Mouse (Mus musculus) ES-E14 (cell line): Measurements from ENCODE around the gene Bgn. TPM values are rescaled to one million over a fixed set of nuclear protein-coding genes. Genes with fewer than 3 reads are reported as not detected.

Experiments
- DNase-seq: peaks from one replicate; pipeline ENCODE4 v3.0.0-alpha.2; 2013; ENCODE audit warnings: low read depth, low spot score
- H3K27ac ChIP-seq: 2 replicates; pipeline ENCODE4 v1.5.1; 2012; ENCODE audit warnings: low read depth, mild to moderate bottlenecking, low read length, moderate library complexity, mixed read lengths; ENCODE audit not compliant: poor library complexity, insufficient read depth, severe bottlenecking
- H3K36me3 ChIP-seq: 2 replicates; pipeline ENCODE4 v1.6.1; 2012; ENCODE audit warnings: mild to moderate bottlenecking, low read length, moderate library complexity, mixed read lengths; ENCODE audit not compliant: control insufficient read depth, poor library complexity, insufficient read depth, severe bottlenecking
- H3K4me1 ChIP-seq, 2 experiments: fragments of 150-350 bp in 1 of 2; sonication (generic) in 1 of 2; 2 replicates each; pipeline ENCODE4 v1.6.1; 2012; ENCODE audit warnings: low read length in 2 of 2, mild to moderate bottlenecking in 1 of 2, mixed read lengths in 1 of 2; ENCODE audit not compliant: control insufficient read depth in 2 of 2, insufficient read depth in 2 of 2, poor library complexity in 1 of 2
- H3K4me3 ChIP-seq, 2 experiments: fragments of 150-350 bp in 1 of 2; sonication (generic) in 1 of 2; 2 replicates each; pipeline ENCODE4 v1.5.1; 2012; ENCODE audit warnings: low read length in 2 of 2, low read depth in 1 of 2, mild to moderate bottlenecking in 1 of 2, mixed read lengths in 1 of 2; ENCODE audit not compliant: insufficient read depth in 1 of 2, poor library complexity in 1 of 2, severe bottlenecking in 1 of 2
- H3K9ac ChIP-seq: 2 replicates; pipeline ENCODE4 v1.6.1; 2012; ENCODE audit warnings: low read depth, mild to moderate bottlenecking, low read length, mixed read lengths; ENCODE audit not compliant: poor library complexity, insufficient read depth, severe bottlenecking
- H3K9me3 ChIP-seq: fragments of 150-350 bp; sonication (generic); 2 replicates; pipeline ENCODE4 v1.6.1; 2012; ENCODE audit warnings: low read depth, mild to moderate bottlenecking, low read length; ENCODE audit not compliant: control insufficient read depth, insufficient read depth
- CHD2 ChIP-seq: IDR thresholded peaks from 2 replicates; pipeline ENCODE4 v1.6.1; 2014; ENCODE audit warnings: mild to moderate bottlenecking, low read depth, low read length, inconsistent platforms
- HCFC1 ChIP-seq: IDR thresholded peaks from 2 replicates; pipeline ENCODE4 v1.6.1; 2012; ENCODE audit warnings: low read length, inconsistent platforms, borderline replicate concordance; ENCODE audit not compliant: insufficient read depth
- MAFK ChIP-seq: IDR thresholded peaks from 2 replicates; pipeline ENCODE4 v1.6.1; 2014; ENCODE audit warnings: mild to moderate bottlenecking, low read depth, low read length, inconsistent platforms; ENCODE audit not compliant: insufficient read depth
- ZC3H11A ChIP-seq: IDR thresholded peaks from 2 replicates; pipeline ENCODE4 v1.6.1; 2012; ENCODE audit warnings: low read depth, mild to moderate bottlenecking, inconsistent platforms, low read length, borderline replicate concordance
- ZNF384 ChIP-seq: IDR thresholded peaks from 2 replicates; pipeline ENCODE4 v1.6.1; 2012; ENCODE audit warnings: low read depth, low read length, inconsistent platforms
- in situ Hi-C, 2 experiments: fragments of 600-800 bp; cut with MboI; formaldehyde crosslinking; loops; one replicate each; pipeline ENCODE4 v1.15.1; 2025; ENCODE audit warnings: low sequenced_read_pairs in 2 of 2, inconsistent platforms in 1 of 2; ENCODE audit not compliant: unreplicated experiment in 2 of 2
- total RNA-seq: library from RNA; depleted of rRNA; stranded (reverse); fragments of 300-350 nt; gene quantifications from 2 replicates; pipeline ENCODE4 v1.2.3, GENCODE M21; 2012; rRNA removed

Bgn gene
- total RNA-seq, 1 experiment, result 12.0 TPM

- Histone ChIP-seq H3K9me3 (no peaks in the 10 kb centered on the region), H3K4me1 (no peaks in the 10 kb centered on the region), H3K36me3 (no peaks in the 10 kb centered on the region), H3K9ac (no peak overlapping the region), H3K27ac (no peak overlapping the region), H3K4me3 (no peak overlapping the region)
- in situ Hi-C loops, result no loop called here
- DNase-seq, result no peak
- no peak for TF ChIP-seq HCFC1
- TF ChIP-seq MAFK, result no peak
- no peak for TF ChIP-seq ZNF384
- TF ChIP-seq ZC3H11A, result no peak
- no peak for TF ChIP-seq CHD2
These were observed 59.9 kb downstream of the Bgn start for GRCm38 (mm10) chrX:73543340-73543739.

Other genes with a start within 250 kb of the Bgn start
- 0.90 and 7.6 TPM in 2 replicates for gene Xlr4c, start 240.5 kb upstream of the Bgn start, total RNA-seq
- gene Xlr3c, start 218.2 kb upstream of the Bgn start, total RNA-seq, result 1.4 and 8.9 TPM in 2 replicates
- 0.42 and 7.0 TPM in 2 replicates for gene Xlr5a, start 190.6 kb upstream of the Bgn start, total RNA-seq
- gene Xlr5c, start 190.6 kb upstream of the Bgn start, total RNA-seq, result 0.42 and 7.1 TPM in 2 replicates
- gene Gm45015, start 146.8 kb upstream of the Bgn start, total RNA-seq, result not detected in 2 replicates
- gene Zfp275, start 141.0 kb upstream of the Bgn start, total RNA-seq, result 12.4 and 12.6 TPM in 2 replicates
- 6.2 and 15.6 TPM in 2 replicates for gene Gm18336, start 84.9 kb upstream of the Bgn start, total RNA-seq
- 0.04 and 0.05 TPM in 2 replicates for gene Zfp92, start 72.5 kb upstream of the Bgn start, total RNA-seq
- 0.27 and 0.37 TPM in 2 replicates for gene Trex2, start 48.3 kb upstream of the Bgn start, total RNA-seq
- 29.4 and 31.1 TPM in 2 replicates for gene Haus7, start 24.6 kb upstream of the Bgn start, total RNA-seq
- gene Atp2b3, start 19.5 kb downstream of the Bgn start, total RNA-seq, result 0.04 and 0.26 TPM in 2 replicates
- 124 and 197 TPM in 2 replicates for gene Dusp9, start 155.8 kb downstream of the Bgn start, total RNA-seq
- 2.0 and 4.9 TPM in 2 replicates for gene Pnck, start 176.5 kb downstream of the Bgn start, total RNA-seq
- gene Slc6a8, start 189.5 kb downstream of the Bgn start, total RNA-seq, result 83.4 and 133 TPM in 2 replicates
- 246 and 314 TPM in 2 replicates for gene Bcap31, start 232.6 kb downstream of the Bgn start, total RNA-seq
- gene Abcd1, start 233.0 kb downstream of the Bgn start, total RNA-seq, result 4.2 and 5.0 TPM in 2 replicates